Mouse (Mus musculus) liver, postnatal 0 days (tissue): ENCODE results near the gene Mapkapk5.

Experiments used
- CTCF ChIP-seq: sonication (generic); IDR thresholded peaks from 2 replicates; pipeline ENCODE4 v1.5.1; 2016; ENCODE audit warnings: antibody characterized with exemption, low read depth
- EP300 ChIP-seq: IDR thresholded peaks from 2 replicates; pipeline ENCODE4 v1.6.1; 2016; ENCODE audit warnings: antibody characterized with exemption, low read depth, mild to moderate bottlenecking

GRCm38 (mm10) chr5:121484801-121485200 is 60.9 kb downstream of the Mapkapk5 start:
- TF ChIP-seq CTCF (no peak), EP300 (no peak)
